Mouse (Mus musculus): ENCODE data around the gene Kif5a. TPM values are rescaled to one million over a fixed set of nuclear protein-coding genes. Genes with fewer than 3 reads are reported as not detected.
A peak's percentile ranks its signal among the peaks of the same experiment; 100 is the strongest.

The Kif5a gene
- polyA plus RNA-seq (2012; rRNA removed): 0.11 and 0.19 TPM in 2 replicates
- polyA plus RNA-seq (2014; fragmentation: Nextera tagmentation; extraction: Ambion mirVana): 0.01 and 0.03 TPM in 2 replicates

GRCm38 (mm10) chr10:127262548-127263398 lies at the start of gene Kif5a:
Gene Kif5a (minus strand): TSS chr10:127263348.
- Histone ChIP-seq H3K9me3 (ENCODE audit: control insufficient read depth, low read length) (no peaks in the 10 kb centered on the region), H3K4me1 (replicated peaks; ENCODE audit: control insufficient read depth in 2 of 2, insufficient read depth in 2 of 2, low read length in 1 of 2) (peaks cover 2 to 7% of the 10 kb centered on the region in 2 experiments; a peak in 2 of 4 replicates), H3K36me3 (replicated peaks; ENCODE audit: control insufficient read depth, insufficient read depth, low read depth) (no peaks in the 10 kb centered on the region), H3K9ac (replicated peaks) (no peak within 1 kb of the TSS), H3K4me2 (ENCODE audit: low read depth) (peak within 1 kb of the TSS; percentile 74), H3K4me3 (ENCODE audit: insufficient read depth in 1 of 2, low read depth in 2 of 2, low read length in 2 of 2) (peak within 1 kb of the TSS; percentile 45 to 48), H3K27ac (no peak within 1 kb of the TSS), H3K27me3 (ENCODE audit: control insufficient read depth, insufficient read depth, low read length) (peaks cover 20% of the 10 kb centered on the region)
- WGBS (ENCODE audit: insufficient replicate concordance): 3% methylated on average over 46 of the region's 53 CpGs
- TF ChIP-seq CTCF (IDR thresholded peaks at IDR 0.05; ENCODE audit: low read depth): 0 out of 2 replicates have a peak, but pooled peaks have one; percentile 3
- TF ChIP-seq EP300 (IDR thresholded peaks at IDR 0.05; ENCODE audit: low read depth): no peak
- DNase-seq (ENCODE audit: low read depth in 3 of 3, low spot score in 3 of 3) (no peak), ATAC-seq (ENCODE audit: insufficient read depth) (no peak)

- peak overlapping the region; percentile 85 for H3K27ac ChIP-seq
- no peaks in the 10 kb centered on the region for H3K9me3 ChIP-seq (ENCODE audit: control insufficient read depth, low read length)
- H3K9ac ChIP-seq (replicated peaks): peak overlapping the region; percentile 97; the same call in 1 of the 2 replicates
- no peaks in the 10 kb centered on the region for H3K27me3 ChIP-seq (ENCODE audit: control insufficient read depth, insufficient read depth, low read length)
- ATAC-seq (ENCODE audit: insufficient read depth): no peak
- no peak for TF ChIP-seq CTCF (IDR thresholded peaks at IDR 0.05; ENCODE audit: low read depth)
- no peak for TF ChIP-seq EP300 (IDR thresholded peaks at IDR 0.05; ENCODE audit: low read depth)
- H3K36me3 ChIP-seq (replicated peaks; ENCODE audit: control insufficient read depth, insufficient read depth, low read depth): peaks cover 20% of the 10 kb centered on the region
- WGBS (ENCODE audit: insufficient replicate concordance): 45% methylated on average over 4 of the region's 4 CpGs
- peaks cover 16 to 30% of the 10 kb centered on the region in 2 experiments for H3K4me1 ChIP-seq (replicated peaks; ENCODE audit: control insufficient read depth in 2 of 2, insufficient read depth in 2 of 2, low read length in 1 of 2)
- H3K4me3 ChIP-seq (ENCODE audit: insufficient read depth in 1 of 2, low read depth in 2 of 2, low read length in 2 of 2): no peak overlapping the region
- peak overlapping the region; percentile 71 for H3K4me2 ChIP-seq (ENCODE audit: low read depth)
- DNase-seq (ENCODE audit: low read depth in 3 of 3, low spot score in 3 of 3): no peak
Observed at GRCm38 (mm10) chr10:127312858-127313257, 49.7 kb upstream of the Kif5a start.

- H3K9ac ChIP-seq (replicated peaks): peak overlapping the region; percentile 97
- no peaks in the 10 kb centered on the region for H3K27me3 ChIP-seq (ENCODE audit: control insufficient read depth, insufficient read depth, low read length)
- no peaks in the 10 kb centered on the region for H3K9me3 ChIP-seq (ENCODE audit: control insufficient read depth, low read length)
- peaks cover 16 to 25% of the 10 kb centered on the region in 2 experiments for H3K4me1 ChIP-seq (replicated peaks; ENCODE audit: control insufficient read depth in 2 of 2, insufficient read depth in 2 of 2, low read length in 1 of 2)
- peak overlapping the region; percentile 94 to 98 for H3K4me3 ChIP-seq (ENCODE audit: insufficient read depth in 1 of 2, low read depth in 2 of 2, low read length in 2 of 2)
- 2% methylated on average over 4 of the region's 4 CpGs for WGBS (ENCODE audit: insufficient replicate concordance)
- H3K36me3 ChIP-seq (replicated peaks; ENCODE audit: control insufficient read depth, insufficient read depth, low read depth): peaks cover 26% of the 10 kb centered on the region
- DNase-seq (ENCODE audit: low read depth in 3 of 3, low spot score in 3 of 3) (peak; percentile 81 to 89 (median 82)), ATAC-seq (ENCODE audit: insufficient read depth) (peak; percentile 49)
- peak overlapping the region; percentile 71 for H3K4me2 ChIP-seq (ENCODE audit: low read depth)
- H3K27ac ChIP-seq: peak overlapping the region; percentile 85
- TF ChIP-seq EP300 (IDR thresholded peaks at IDR 0.05; ENCODE audit: low read depth): no peak
- TF ChIP-seq CTCF (IDR thresholded peaks at IDR 0.05; ENCODE audit: low read depth): peak; percentile 95
Observed at GRCm38 (mm10) chr10:127312356-127312676, 49.2 kb upstream of the Kif5a start.

GRCm38 (mm10) chr10:127311476-127312355 lies 48.6 kb upstream of the Kif5a start, which contains the start of gene Mars:
Gene Mars (minus strand): TSS chr10:127311786.
- H3K4me3 ChIP-seq (ENCODE audit: insufficient read depth in 1 of 2, low read depth in 2 of 2, low read length in 2 of 2): peak within 1 kb of the TSS; percentile 94 to 98
- H3K4me1 ChIP-seq (replicated peaks; ENCODE audit: control insufficient read depth in 2 of 2, insufficient read depth in 2 of 2, low read length in 1 of 2): peaks cover 16 to 22% of the 10 kb centered on the region in 2 experiments
- peak within 1 kb of the TSS; percentile 86 for H3K27ac ChIP-seq
- peak within 1 kb of the TSS; percentile 71 for H3K4me2 ChIP-seq (ENCODE audit: low read depth)
- no peaks in the 10 kb centered on the region for H3K9me3 ChIP-seq (ENCODE audit: control insufficient read depth, low read length)
- peak; percentile 93 to 95 (median 94) for DNase-seq (ENCODE audit: low read depth in 3 of 3, low spot score in 3 of 3)
- ATAC-seq (ENCODE audit: insufficient read depth): peak; percentile 93
- WGBS (ENCODE audit: insufficient replicate concordance): under 1% methylated on average over 65 of the region's 65 CpGs
- H3K27me3 ChIP-seq (ENCODE audit: control insufficient read depth, insufficient read depth, low read length): no peaks in the 10 kb centered on the region
- TF ChIP-seq CTCF (IDR thresholded peaks at IDR 0.05; ENCODE audit: low read depth) (no peak), EP300 (IDR thresholded peaks at IDR 0.05; ENCODE audit: low read depth) (peak; percentile 41)
- peaks cover 32% of the 10 kb centered on the region for H3K36me3 ChIP-seq (replicated peaks; ENCODE audit: control insufficient read depth, insufficient read depth, low read depth)
- peak within 1 kb of the TSS; percentile 97 for H3K9ac ChIP-seq (replicated peaks)

Measured in liver, embryonic 14.5 days (tissue).